Mouse (Mus musculus): ENCODE measurements around the gene Hmg20a.

DNA sequence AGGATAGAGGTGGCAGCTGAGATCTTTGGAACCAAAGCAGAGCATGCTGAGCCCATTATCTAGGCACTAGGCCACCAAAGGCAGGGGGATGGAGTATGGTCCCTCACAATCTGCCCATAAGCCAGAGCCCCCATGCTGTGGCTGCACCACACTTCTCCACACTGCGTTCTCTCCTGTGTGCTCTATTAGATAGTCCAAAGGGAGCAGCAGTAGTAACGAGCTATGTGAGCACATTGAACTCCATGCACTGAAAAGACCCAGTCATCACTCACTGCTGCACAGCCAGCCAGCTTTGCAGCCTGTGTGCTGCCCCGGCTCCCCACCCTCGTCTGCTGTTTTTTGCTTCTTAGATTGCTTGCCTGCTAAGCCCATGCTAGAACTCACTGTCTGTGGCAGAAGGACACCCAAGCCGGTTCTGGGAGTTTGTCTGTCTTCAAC is 77.4 kb downstream of the Hmg20a start:
- TF ChIP-seq POLR2A (IDR thresholded peaks at IDR 0.05; ENCODE audit: extremely low read depth, insufficient read depth, low read length): no peak
- no peak for TF ChIP-seq CTCF (IDR thresholded peaks at IDR 0.05; ENCODE audit: extremely low read depth, insufficient read depth, low read length)
